Mouse (Mus musculus) brown adipose tissue, adult 24 weeks (tissue): ENCODE results near the gene Scn8a. TPM values are rescaled to one million over a fixed set of nuclear protein-coding genes. Genes with fewer than 3 reads are reported as not detected.
A peak's percentile ranks its signal among the peaks of the same experiment; 100 is the strongest.
"Not testable (repeated sequence)": the region's sequence is repeated elsewhere in the genome, so short reads cannot be mapped to it uniquely, and the experiment has no call there.

ENCODE experiments used
- H3K27ac ChIP-seq: fragments of 200-500 bp; replicated peaks from 2 replicates; pipeline ENCODE4 v1.5.1; 2012; ENCODE audit warnings: low read depth, mild to moderate bottlenecking, low read length
- H3K4me1 ChIP-seq: fragments of 200-500 bp; 2 replicates; pipeline ENCODE4 v1.6.1; 2012; ENCODE audit warnings: low read length, mixed read lengths; ENCODE audit not compliant: control insufficient read depth, insufficient read depth, insufficient read length
- H3K4me3 ChIP-seq: fragments of 200-500 bp; 2 replicates; pipeline ENCODE4 v1.5.1; 2012; ENCODE audit warnings: low read depth, mild to moderate bottlenecking, low read length, moderate library complexity; ENCODE audit not compliant: insufficient read depth
- polyA plus RNA-seq: library from polyadenylated mRNA; stranded (reverse); fragments of >200 nt; gene quantifications from 2 replicates; pipeline ENCODE4 v1.2.4, GENCODE M21; 2012; ENCODE audit not compliant: missing spikeins, insufficient read depth, insufficient read length

Scn8a gene
- polyA plus RNA-seq: 1.3 TPM in 1 of 2 replicates, not detected in the other

DNA sequence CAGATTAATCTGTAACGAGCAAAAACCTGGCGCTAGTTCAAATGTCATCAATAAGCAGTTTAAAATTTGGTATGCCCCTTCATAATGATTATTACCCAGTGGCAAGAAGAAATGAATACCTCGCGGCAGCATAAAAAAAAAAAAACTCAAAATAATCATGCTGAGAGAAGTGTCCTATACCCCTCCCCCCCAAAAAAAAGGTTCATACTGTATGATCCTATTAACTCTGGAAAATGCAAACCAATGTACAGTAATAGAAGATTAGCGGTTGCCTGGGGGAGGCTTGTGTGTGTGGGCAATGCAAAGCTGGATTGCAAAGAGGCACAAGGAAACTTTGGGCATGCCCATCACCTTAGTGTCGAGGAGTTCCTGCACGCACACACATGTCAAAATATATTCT lies at the start of gene Scn8a:
TSS of gene Scn8a (plus strand) at position 301 of the 400 bp plus-strand sequence.
- Histone ChIP-seq H3K4me3 (peak within 1 kb of the TSS; percentile 5; the same call in 1 of the 2 replicates), H3K27ac (no peak within 1 kb of the TSS), H3K4me1 (no peaks in the 10 kb centered on the region; the same call in 1 of the 2 replicates)

DNA sequence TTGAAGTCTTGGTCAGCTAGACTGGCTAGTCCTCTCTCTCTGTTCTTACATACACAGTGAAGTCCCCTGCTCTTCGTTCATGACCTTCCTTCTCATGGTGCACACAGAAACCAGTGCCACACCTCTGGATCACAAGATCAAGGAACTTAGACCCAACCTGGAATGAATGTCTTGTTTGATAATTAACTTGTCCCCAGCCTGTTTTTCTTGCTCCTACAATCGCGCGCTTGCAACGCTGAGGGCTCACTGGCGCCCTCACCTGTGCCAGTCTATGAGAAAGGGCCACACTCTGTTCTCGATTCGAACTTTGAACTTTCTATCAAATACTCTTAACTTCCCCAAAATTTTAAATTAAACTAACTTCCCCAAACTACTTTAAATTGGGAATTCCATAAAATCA lies 47.8 kb upstream of the Scn8a start:
- no peak overlapping the region for H3K4me3 ChIP-seq
- no peak overlapping the region for H3K27ac ChIP-seq
- no peaks in the 10 kb centered on the region for H3K4me1 ChIP-seq

DNA sequence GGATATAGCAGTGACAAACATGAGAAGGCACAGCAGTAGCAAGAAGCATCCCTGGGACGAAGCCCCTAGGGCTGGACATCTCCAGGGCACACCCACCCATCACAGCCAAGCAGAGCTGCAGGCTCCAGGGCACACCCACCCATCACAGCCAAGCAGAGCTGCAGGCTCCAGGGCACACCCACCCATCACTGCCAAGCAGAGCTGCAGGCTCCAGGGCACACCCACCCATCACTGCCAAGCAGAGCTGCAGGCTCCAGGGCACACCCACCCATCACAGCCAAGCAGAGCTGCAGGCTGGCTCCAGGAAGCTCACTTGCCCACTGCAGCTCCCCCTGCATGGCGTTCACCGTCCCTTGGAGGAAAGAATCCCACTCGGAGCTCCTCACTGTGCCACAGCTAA lies 47.3 kb upstream of the Scn8a start:
- not testable (repeated sequence) for H3K27ac ChIP-seq, H3K4me1 ChIP-seq, H3K4me3 ChIP-seq

DNA sequence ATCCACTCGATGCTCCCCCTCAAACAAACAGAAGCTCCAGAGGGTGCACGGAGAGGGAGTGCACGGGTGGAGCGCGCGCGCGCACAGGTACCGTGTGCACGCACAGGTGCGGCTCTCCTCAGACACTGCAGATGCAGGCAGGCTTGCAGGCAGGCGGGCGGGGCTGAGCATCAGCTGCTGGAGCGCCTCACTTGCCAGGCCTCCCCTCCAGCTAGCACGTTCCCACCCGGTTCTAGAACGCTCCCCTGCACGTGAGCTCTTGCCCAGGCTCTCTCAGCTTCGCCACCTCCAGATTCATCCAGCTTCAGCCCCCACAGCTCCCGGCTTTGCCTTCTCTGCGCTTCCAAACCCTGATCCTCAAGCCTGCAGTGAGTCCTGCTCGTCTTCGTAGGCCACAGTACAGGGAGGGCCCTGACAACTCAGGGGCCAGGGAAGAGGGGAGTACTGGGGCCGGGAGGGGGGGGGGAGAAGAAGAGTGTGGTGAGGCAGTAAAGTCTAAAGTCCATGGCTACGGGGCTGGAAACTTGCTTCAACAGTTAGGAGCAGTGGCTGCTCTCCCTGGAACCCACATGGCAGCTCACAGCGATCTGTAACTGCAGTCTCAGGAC lies 44.3 kb upstream of the Scn8a start:
- no peak overlapping the region for H3K27ac ChIP-seq
- H3K4me1 ChIP-seq: no peaks in the 10 kb centered on the region
- no peak overlapping the region for H3K4me3 ChIP-seq

DNA sequence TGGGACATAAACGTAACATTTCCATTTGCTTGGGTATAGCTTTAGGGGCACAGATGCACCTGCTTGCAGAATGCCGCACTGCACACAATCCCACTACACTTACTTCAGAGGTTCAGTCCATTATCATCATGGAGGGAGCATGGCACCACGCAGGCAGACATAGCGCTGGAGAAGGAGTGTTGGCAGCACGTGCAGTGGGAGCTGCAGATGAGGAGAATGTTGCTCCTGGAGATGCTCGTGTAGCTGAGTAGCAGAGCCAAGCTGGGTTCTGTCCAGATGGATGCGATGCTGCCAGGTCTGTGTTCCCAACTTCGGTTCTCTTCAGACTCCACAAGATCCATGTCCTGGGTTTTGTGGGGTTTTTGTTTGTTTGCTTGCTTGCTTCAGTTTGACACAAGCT lies 43.6 kb upstream of the Scn8a start:
- Histone ChIP-seq H3K27ac (no peak overlapping the region), H3K4me3 (no peak overlapping the region), H3K4me1 (no peaks in the 10 kb centered on the region)

DNA sequence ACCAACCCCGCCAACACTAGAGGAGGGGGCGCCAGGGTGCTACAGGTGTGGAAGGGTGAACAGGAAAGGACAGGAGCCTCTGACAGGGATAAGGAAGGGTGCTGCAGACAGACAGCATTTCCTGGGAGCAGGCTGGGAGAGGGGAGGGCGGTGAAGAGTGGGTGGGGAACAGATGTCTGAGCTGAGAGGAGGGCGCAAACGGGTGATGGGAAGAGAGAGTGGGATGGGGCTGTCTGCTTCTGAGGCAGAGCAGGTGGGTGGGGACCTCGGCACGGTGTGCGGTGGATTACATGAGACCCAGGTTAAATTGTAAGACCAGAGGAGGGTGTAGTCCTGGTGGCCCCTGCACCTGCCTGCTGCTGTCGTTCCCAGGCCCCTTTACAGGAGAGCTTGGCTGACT lies 39.9 kb upstream of the Scn8a start:
- Histone ChIP-seq H3K27ac (no peak overlapping the region), H3K4me3 (no peak overlapping the region), H3K4me1 (no peaks in the 10 kb centered on the region)

DNA sequence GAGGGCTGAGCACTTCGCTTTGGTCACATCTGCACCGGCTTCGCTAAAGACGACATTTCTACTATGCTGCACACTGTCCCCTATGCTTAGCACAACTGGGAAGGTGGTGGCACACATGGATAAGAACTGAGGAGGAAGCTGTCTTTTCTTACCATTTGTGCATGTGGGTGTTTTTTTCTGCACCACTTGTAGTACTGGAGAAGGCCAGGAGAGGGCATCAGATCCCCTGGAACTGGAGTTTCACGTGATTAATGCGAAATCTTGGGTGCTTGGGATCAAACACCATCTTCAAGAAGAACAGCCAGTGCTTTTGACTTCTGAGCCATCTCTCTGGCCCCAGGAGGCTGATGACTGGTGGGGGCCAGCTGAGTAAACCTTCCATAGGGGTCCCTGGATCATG lies 39.0 kb upstream of the Scn8a start:
- H3K4me3 ChIP-seq: no peak overlapping the region
- H3K27ac ChIP-seq: no peak overlapping the region
- H3K4me1 ChIP-seq: no peaks in the 10 kb centered on the region

DNA sequence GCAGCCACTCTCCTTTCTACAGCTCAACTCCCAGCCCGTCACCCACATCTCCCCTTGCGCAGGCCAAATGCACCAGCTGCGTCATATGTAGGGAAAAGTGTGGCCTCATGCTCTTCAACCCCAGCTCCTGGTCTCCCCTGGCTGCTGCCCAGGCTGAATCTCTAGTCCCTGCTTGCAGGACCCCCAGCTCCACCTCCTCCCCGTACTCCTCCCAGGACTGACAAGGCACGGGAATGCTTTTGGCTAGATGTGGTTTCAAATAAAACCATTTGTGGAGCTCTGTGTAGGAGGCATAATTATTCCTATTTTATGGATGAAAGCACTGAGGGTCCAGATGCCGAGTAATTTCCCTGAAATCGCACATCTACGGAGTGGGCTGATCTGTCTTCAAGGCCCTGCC lies 37.5 kb upstream of the Scn8a start:
- Histone ChIP-seq H3K4me3 (no peak overlapping the region), H3K4me1 (no peaks in the 10 kb centered on the region), H3K27ac (no peak overlapping the region)

DNA sequence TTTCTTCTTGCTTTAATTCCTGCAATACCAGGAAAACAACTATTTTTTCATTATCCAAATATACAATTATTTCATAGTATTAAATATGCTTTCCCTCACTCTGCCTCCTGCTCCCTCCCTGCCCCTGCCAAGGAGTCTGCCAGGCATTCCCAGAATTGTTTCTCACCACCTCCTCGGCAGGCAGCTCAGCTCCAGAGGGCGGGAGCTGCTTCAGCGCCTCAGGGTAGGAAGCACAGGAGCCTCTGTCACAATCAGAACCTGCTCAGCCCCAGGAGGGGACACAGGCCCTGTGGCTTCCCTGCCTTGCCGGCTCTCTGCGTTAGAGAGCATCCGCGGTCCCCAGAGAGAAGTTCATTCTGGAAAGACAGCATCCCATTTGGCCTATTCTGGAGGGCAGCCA lies 36.9 kb upstream of the Scn8a start:
- H3K4me3 ChIP-seq: no peak overlapping the region
- no peaks in the 10 kb centered on the region for H3K4me1 ChIP-seq
- no peak overlapping the region for H3K27ac ChIP-seq

DNA sequence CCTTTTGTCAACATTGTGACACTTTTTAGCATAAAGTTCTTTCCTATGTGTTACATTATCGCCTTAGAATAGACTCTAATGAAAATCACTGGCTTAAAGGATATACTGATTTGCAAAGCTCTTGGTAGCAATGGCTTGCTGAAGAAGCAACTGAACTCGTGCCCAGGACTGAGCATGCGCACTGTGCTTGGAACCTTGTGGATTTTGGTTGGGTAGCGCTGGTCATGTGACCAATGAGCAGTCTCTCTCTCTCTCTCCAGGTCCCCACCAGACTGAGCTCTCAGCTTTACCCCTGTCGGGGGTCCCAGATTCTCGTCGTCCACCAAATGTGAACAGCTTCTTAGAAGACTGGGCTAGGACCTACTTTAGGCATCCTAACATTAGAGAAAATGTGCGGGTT lies 32.9 kb upstream of the Scn8a start:
- no peak overlapping the region for H3K27ac ChIP-seq
- no peaks in the 10 kb centered on the region for H3K4me1 ChIP-seq
- no peak overlapping the region for H3K4me3 ChIP-seq

DNA sequence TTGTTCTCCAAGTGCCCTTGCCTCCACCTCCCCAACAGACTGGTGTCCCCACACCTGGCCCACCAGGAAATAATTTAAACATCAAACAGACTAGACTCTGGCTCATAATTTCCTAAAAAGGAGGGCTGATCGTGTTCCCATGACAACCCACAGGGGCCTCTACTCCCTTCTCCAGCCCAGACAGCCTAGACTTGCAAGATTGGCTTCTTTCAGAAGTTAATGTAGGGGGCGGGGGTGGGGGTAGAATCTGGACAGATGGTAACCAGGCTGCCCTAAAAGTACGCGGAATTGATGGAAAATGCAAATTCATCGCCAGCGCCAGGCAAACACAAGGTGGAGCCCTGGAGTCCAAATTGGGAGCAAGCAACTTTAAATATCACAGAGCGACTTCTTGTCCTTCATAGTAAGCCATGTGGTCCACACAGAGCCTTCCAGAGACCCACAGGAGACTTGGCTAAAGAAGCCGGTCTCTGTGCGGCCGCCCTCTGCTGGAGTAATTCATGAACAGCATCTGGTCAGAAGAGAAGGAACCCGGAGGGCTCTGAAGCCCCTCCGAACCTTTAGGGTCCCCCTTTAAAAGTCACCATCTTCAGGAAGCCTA lies 31.0 kb upstream of the Scn8a start:
- no peaks in the 10 kb centered on the region for H3K4me1 ChIP-seq
- H3K4me3 ChIP-seq: no peak overlapping the region
- no peak overlapping the region for H3K27ac ChIP-seq

DNA sequence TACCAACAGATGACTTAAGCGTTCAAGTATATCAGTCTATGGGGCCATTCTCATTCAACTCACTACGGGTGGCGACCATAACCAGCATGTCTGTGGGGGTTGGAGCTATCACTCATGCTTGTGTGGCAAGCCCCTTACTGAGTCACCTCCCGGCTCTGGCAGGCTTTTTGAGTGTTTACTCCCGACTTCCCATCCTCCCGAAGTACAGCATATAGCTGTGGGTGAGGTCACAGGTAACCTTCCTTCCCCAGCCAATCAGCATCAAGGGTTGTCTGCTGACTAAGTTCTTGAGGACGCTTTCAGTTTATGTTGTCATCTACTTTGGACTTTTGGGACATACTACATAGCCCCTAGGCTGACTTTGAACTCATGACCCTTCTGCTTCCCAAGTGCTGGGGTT lies 25.3 kb upstream of the Scn8a start:
- no peak overlapping the region for H3K27ac ChIP-seq

DNA sequence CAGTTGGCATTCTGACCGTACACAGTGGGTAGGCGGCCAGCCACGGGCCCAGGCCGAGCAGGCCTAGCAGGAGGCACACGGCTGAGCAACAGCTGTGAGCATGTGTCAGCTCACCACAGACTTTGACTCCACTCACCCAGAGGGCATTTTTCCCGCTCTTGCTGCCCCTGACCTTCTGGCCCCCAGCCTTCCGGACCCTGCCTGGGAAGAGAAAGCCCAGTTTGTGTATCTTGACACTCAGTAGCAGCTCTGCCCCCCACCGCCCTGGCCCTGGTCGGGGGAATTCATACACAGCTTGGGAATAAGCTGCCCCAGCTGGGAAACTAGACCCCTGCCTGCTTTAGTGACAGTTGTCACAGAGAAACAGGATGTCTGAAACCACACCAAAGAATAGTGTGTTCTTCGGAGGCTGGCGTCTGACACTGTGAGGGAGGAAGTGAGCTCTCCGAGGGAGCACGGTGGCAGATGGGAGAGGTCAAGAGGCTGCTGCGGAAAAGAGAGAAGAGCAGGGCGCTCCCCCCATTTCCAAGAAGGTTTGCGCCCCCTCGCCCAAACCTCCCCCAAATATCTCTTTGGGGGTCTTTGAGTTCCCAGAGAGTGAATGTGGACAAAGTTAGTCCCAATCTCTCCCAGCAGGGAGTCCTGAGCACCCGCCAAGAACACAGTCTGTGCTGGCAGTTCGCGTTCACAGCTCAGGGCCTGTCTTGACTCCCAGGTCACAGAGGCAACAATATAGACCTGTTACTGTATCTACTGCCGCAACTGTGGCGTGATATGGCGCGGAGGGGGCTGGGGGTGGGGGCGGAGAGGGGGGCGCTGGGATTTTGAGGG lies 24.4 kb upstream of the Scn8a start:
- H3K27ac ChIP-seq: no peak overlapping the region
- no peak overlapping the region for H3K4me3 ChIP-seq
- H3K4me1 ChIP-seq: no peaks in the 10 kb centered on the region

More for the DNA sequence above, 25.3 kb upstream of the Scn8a start:
- Histone ChIP-seq H3K4me3 (no peak overlapping the region), H3K4me1 (no peaks in the 10 kb centered on the region)

DNA sequence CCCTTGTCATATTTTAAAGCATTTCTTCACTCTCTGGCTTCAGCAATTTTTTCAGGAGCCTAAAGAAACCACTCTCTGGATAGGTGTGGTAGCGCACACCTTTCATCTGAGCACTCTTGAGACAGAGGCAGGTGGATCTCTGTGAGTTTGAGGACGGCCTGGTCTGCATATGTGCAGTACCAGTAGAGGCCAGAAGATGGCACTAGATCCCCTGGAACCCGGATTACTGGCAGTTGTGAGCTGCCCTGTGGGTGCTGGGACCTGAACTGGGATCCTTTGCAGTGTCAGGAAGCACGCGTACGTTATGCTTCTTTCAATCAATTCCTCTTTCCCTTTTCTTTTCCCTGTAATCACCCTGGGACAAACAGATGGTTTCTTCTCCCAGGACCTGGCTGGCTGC lies 22.5 kb upstream of the Scn8a start:
- no peak overlapping the region for H3K27ac ChIP-seq
- no peak overlapping the region for H3K4me3 ChIP-seq
- no peaks in the 10 kb centered on the region for H3K4me1 ChIP-seq

DNA sequence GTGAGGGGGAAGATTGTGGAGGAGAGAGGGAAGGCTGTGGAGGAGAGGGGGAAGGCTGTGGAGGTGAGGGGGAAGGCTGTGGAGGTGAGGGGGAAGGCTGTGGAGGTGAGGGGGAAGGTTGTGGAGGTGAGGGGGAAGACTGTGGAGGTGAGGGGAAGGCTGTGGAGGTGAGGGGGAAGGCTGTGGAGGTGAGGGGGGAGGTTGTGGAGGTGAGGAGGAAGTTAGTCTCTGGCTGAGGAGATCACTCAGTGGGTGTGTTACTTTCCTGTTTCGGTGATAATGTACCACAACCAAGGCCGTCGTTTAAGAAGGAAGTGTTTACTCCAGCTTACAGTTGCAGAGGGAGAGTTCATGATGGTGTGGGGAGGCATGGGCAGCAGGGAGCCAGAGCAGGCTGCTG lies 12.1 kb upstream of the Scn8a start:
- H3K27ac ChIP-seq: no peak overlapping the region
- no peaks in the 10 kb centered on the region for H3K4me1 ChIP-seq
- H3K4me3 ChIP-seq: no peak overlapping the region

DNA sequence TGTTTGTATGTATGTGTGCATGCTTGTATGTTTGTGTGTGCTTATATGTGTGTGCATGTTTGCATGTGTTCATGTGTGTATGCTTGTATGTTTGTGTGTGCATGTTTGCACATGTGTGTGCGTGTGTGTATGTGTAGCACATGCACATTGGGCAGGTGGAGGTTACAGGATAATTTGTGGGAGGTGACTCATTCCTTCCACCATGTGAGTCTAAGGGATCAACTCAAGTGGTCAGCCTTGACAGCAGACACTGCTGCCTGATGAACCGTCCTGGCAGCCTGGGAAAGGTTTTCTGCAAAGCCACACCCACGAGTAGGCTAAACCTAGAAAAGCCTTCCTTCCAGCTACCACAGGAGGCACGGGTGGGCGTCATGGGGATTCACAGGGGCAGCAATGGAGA lies 8.8 kb upstream of the Scn8a start:
- Histone ChIP-seq H3K27ac (no peak overlapping the region), H3K4me3 (no peak overlapping the region), H3K4me1 (no peaks in the 10 kb centered on the region)
